Mouse (Mus musculus): ENCODE results near the gene Hpcal1. TPM values are rescaled to one million over a fixed set of nuclear protein-coding genes. Genes with fewer than 3 reads are reported as not detected.

Gene Hpcal1
- polyA plus RNA-seq, 1 experiment: 63.4 TPM

DNA sequence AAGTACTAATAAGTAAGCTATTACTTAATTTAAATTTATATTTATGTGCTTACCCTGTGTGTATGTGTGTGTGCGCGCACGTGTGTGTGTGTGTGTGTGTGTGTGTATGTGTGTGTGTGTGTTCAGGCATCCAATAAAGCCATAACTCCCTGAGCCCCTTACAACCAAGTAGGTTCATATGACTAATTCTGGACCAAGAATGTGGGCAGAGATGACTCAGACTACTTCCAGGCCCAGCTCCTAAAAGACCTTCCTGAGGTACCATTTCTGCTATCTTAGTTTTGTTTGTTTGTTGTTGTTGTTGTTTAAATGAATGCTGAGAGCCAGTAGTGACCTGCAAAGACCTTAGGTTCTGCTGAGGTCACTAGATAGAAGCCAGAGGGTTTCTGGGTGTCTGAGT is 1.7 kb upstream of the Hpcal1 start:
- Histone ChIP-seq H3K27ac (ENCODE audit: insufficient read depth, low read depth, low read length) (no peak overlapping the region), H3K27me3 (ENCODE audit: control insufficient read depth, insufficient read depth, low read length) (no peaks in the 10 kb centered on the region), H3K4me1 (ENCODE audit: control insufficient read depth, insufficient read depth, insufficient read length, low read length) (peaks cover 16% of the 10 kb centered on the region; the same call in 1 of the 2 replicates), H3K4me3 (ENCODE audit: low read depth, low read length) (no peak overlapping the region), H3K36me3 (ENCODE audit: control insufficient read depth, insufficient read depth, low read length) (no peaks in the 10 kb centered on the region)
- TF ChIP-seq POLR2A (IDR thresholded peaks at IDR 0.05; ENCODE audit: low read depth, low read length): no peak
- no peak for TF ChIP-seq CTCF (IDR thresholded peaks at IDR 0.05; ENCODE audit: extremely low read depth, insufficient read length, insufficient replicate concordance, low read depth, low read length)
- 86% methylated on average over 3 of the region's 3 CpGs for WGBS

DNA sequence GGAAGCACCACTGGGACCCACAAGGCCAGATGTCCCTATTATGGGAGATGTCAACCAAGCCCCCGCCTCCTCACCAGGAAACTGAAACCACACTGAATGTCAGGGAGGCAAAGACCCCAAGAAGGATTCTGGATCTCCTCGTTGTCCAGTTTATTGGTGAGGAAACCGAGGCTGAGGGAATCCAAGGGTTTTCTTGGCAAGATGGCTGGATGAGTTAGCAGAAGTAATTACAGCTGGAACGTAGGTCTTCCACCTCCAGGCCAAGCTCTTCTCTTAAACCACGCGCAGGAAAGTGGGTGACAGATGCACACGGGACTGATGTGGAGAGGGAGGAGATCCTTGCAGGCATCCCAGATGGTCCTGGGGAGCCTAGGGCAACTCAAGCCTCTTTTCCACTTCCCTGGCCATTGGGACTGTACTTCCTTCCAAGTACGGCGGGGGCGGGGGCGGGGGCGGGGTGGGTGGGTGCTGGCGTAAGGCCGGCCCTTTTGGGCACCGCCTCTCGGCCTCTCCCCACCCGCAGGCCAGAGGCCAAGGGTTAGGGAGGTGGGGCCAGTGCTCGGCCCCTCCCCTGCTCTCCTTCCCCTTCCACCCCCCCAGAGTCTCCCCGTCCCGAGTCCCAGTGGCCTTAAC is 609 bp upstream of the Hpcal1 start:
- peaks cover 24% of the 10 kb centered on the region; the same call in 1 of the 2 replicates for H3K4me1 ChIP-seq (ENCODE audit: control insufficient read depth, insufficient read depth, insufficient read length, low read length)
- peak overlapping the region; percentile 80 for H3K4me3 ChIP-seq (ENCODE audit: low read depth, low read length)
- no peaks in the 10 kb centered on the region for H3K36me3 ChIP-seq (ENCODE audit: control insufficient read depth, insufficient read depth, low read length)
- H3K27ac ChIP-seq (ENCODE audit: insufficient read depth, low read depth, low read length): peak overlapping the region; percentile 70
- TF ChIP-seq POLR2A (IDR thresholded peaks at IDR 0.05; ENCODE audit: low read depth, low read length) (peak; percentile 20; the same call in 1 of the 2 replicates), CTCF (IDR thresholded peaks at IDR 0.05; ENCODE audit: extremely low read depth, insufficient read length, insufficient replicate concordance, low read depth, low read length) (no peak)
- no peaks in the 10 kb centered on the region for H3K27me3 ChIP-seq (ENCODE audit: control insufficient read depth, insufficient read depth, low read length)
- 8% methylated on average over 19 of the region's 20 CpGs for WGBS

GRCm38 (mm10) chr12:17691320-17691876 is 742 bp downstream of the Hpcal1 start:
- H3K27ac ChIP-seq (ENCODE audit: insufficient read depth, low read depth, low read length): peak overlapping the region; percentile 54
- no peaks in the 10 kb centered on the region for H3K36me3 ChIP-seq (ENCODE audit: control insufficient read depth, insufficient read depth, low read length)
- H3K27me3 ChIP-seq (ENCODE audit: control insufficient read depth, insufficient read depth, low read length): no peaks in the 10 kb centered on the region
- H3K4me1 ChIP-seq (ENCODE audit: control insufficient read depth, insufficient read depth, insufficient read length, low read length): peaks cover 31% of the 10 kb centered on the region; the same call in 1 of the 2 replicates
- under 1% methylated on average over 30 of the region's 30 CpGs for WGBS
- no peak for TF ChIP-seq CTCF (IDR thresholded peaks at IDR 0.05; ENCODE audit: extremely low read depth, insufficient read length, insufficient replicate concordance, low read depth, low read length)
- no peak for TF ChIP-seq POLR2A (IDR thresholded peaks at IDR 0.05; ENCODE audit: low read depth, low read length)
- peak overlapping the region; percentile 80 for H3K4me3 ChIP-seq (ENCODE audit: low read depth, low read length)

DNA sequence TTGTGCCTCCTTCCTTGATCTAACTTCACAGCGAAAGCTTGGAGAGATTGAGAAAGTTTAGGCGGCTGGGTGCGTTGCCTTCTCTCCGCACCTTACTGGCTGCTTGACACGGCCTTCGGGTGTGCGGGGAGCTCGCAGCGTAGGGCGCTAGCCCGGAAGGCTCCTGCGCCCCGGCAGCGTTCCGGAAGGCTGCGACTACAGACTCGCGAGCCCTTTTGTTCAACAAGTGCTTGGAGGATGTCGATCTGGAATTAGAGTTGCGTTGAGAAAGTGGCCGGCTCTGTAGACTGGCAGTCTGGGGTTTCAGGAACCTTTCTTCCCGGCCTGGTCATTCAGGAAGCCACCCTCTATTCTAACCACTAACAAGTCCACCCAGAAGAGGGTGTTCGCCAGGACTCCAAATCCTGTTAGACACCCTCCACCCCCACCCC is 1.2 kb downstream of the Hpcal1 start:
- peaks cover 36% of the 10 kb centered on the region; the same call in 1 of the 2 replicates for H3K4me1 ChIP-seq (ENCODE audit: control insufficient read depth, insufficient read depth, insufficient read length, low read length)
- no peaks in the 10 kb centered on the region for H3K27me3 ChIP-seq (ENCODE audit: control insufficient read depth, insufficient read depth, low read length)
- H3K36me3 ChIP-seq (ENCODE audit: control insufficient read depth, insufficient read depth, low read length): no peaks in the 10 kb centered on the region
- under 1% methylated on average over 23 of the region's 23 CpGs for WGBS
- peak overlapping the region; percentile 54 for H3K27ac ChIP-seq (ENCODE audit: insufficient read depth, low read depth, low read length)
- peak overlapping the region; percentile 80 for H3K4me3 ChIP-seq (ENCODE audit: low read depth, low read length)
- TF ChIP-seq POLR2A (IDR thresholded peaks at IDR 0.05; ENCODE audit: low read depth, low read length) (no peak), CTCF (IDR thresholded peaks at IDR 0.05; ENCODE audit: extremely low read depth, insufficient read length, insufficient replicate concordance, low read depth, low read length) (no peak)

GRCm38 (mm10) chr12:17692356-17692755 is 1.7 kb downstream of the Hpcal1 start:
- TF ChIP-seq POLR2A (IDR thresholded peaks at IDR 0.05; ENCODE audit: low read depth, low read length): no peak
- no peak for TF ChIP-seq CTCF (IDR thresholded peaks at IDR 0.05; ENCODE audit: extremely low read depth, insufficient read length, insufficient replicate concordance, low read depth, low read length)
- Histone ChIP-seq H3K27me3 (ENCODE audit: control insufficient read depth, insufficient read depth, low read length) (no peaks in the 10 kb centered on the region), H3K4me3 (ENCODE audit: low read depth, low read length) (peak overlapping the region; percentile 80), H3K36me3 (ENCODE audit: control insufficient read depth, insufficient read depth, low read length) (no peaks in the 10 kb centered on the region), H3K4me1 (ENCODE audit: control insufficient read depth, insufficient read depth, insufficient read length, low read length) (peaks cover 40% of the 10 kb centered on the region; the same call in 1 of the 2 replicates), H3K27ac (ENCODE audit: insufficient read depth, low read depth, low read length) (peak overlapping the region; percentile 48)
- WGBS: 19% methylated on average over 5 of the region's 5 CpGs

DNA sequence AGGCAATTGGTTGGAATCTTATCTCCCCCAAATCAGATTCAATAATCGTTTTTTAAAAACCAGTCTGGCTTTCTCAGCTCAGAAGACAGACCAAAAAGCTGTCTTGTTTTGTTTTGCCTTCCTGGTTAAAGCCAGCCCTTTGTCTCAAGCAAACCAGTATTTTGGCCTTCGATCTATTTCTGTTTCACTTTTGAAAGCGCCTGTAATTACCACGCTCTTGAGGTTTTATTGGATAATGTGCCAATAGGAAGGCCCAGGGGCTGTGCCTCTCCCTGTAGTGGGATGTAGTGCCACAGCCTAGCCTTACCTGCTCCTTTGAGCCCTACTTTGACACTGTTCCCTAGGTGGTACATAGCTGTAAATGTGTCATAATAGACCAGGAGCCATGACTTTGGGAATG is 2.3 kb downstream of the Hpcal1 start:
- Histone ChIP-seq H3K4me1 (ENCODE audit: control insufficient read depth, insufficient read depth, insufficient read length, low read length) (peaks cover 42% of the 10 kb centered on the region; the same call in 1 of the 2 replicates), H3K36me3 (ENCODE audit: control insufficient read depth, insufficient read depth, low read length) (no peaks in the 10 kb centered on the region), H3K27ac (ENCODE audit: insufficient read depth, low read depth, low read length) (peak overlapping the region; percentile 48), H3K4me3 (ENCODE audit: low read depth, low read length) (no peak overlapping the region), H3K27me3 (ENCODE audit: control insufficient read depth, insufficient read depth, low read length) (no peaks in the 10 kb centered on the region)
- 12% methylated on average over 4 of the region's 4 CpGs for WGBS
- TF ChIP-seq POLR2A (IDR thresholded peaks at IDR 0.05; ENCODE audit: low read depth, low read length) (no peak), CTCF (IDR thresholded peaks at IDR 0.05; ENCODE audit: extremely low read depth, insufficient read length, insufficient replicate concordance, low read depth, low read length) (no peak)

DNA sequence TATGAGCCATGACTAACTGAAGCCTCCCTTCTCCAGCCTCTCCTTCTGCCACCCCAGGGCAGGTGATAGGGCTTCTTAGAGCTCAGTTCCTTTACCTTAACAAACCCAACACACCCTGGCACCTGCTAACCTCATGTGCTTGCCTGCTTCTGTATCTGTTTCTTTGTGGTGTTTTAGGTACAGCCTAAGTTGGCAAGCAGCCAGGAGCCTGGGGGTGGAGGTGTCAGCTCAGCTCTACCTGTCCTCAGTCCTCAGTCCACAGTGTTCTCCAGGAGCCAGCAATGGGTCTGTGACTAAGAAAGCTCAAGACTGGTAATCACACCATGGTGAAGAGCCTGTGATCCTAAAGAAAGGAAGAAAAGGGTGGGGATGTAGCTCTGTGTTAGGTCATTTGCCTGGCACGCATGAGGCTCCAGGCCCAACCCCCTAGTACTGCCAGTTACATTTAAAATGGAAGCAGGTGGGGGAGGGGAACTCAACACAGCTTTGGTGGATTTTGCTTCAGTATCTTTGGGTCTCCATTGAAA is 4.0 kb downstream of the Hpcal1 start:
- Histone ChIP-seq H3K4me1 (ENCODE audit: control insufficient read depth, insufficient read depth, insufficient read length, low read length) (peaks cover 45% of the 10 kb centered on the region; the same call in 1 of the 2 replicates), H3K27ac (ENCODE audit: insufficient read depth, low read depth, low read length) (no peak overlapping the region), H3K36me3 (ENCODE audit: control insufficient read depth, insufficient read depth, low read length) (no peaks in the 10 kb centered on the region), H3K27me3 (ENCODE audit: control insufficient read depth, insufficient read depth, low read length) (no peaks in the 10 kb centered on the region), H3K4me3 (ENCODE audit: low read depth, low read length) (no peak overlapping the region)
- 23% methylated on average over 1 of the region's 1 CpGs for WGBS
- TF ChIP-seq CTCF (IDR thresholded peaks at IDR 0.05; ENCODE audit: extremely low read depth, insufficient read length, insufficient replicate concordance, low read depth, low read length): no peak
- TF ChIP-seq POLR2A (IDR thresholded peaks at IDR 0.05; ENCODE audit: low read depth, low read length): no peak
